Mouse (Mus musculus): ENCODE results near the gene Grip2.

Gene Grip2

GRCm38 (mm10) chr6:91728939-91729619 lies 98.0 kb downstream of the Grip2 start:
- peak in 1 of 2 experiments; percentile 32 for DNase-seq

DNA sequence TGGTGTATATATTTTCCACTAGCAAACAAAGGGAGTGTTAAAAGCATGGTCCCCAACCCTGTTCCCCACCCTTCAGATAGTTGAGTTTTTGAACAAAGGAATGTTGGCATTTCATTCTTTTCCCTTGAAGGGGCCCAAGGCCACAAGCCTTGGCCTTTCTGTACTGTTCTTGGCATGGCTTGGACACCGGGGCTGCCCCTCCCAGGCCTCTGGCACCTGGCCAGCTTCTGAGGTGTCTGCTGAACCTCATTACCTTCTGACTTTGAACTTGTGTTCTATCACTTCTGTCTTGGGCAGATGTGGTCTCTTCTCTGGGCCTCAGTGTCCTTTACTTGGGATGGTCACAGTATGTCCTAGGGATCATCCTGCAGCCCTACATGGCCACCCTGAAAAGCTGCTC lies 99.7 kb downstream of the Grip2 start:
- DNase-seq: peak; percentile 52 to 65

DNA sequence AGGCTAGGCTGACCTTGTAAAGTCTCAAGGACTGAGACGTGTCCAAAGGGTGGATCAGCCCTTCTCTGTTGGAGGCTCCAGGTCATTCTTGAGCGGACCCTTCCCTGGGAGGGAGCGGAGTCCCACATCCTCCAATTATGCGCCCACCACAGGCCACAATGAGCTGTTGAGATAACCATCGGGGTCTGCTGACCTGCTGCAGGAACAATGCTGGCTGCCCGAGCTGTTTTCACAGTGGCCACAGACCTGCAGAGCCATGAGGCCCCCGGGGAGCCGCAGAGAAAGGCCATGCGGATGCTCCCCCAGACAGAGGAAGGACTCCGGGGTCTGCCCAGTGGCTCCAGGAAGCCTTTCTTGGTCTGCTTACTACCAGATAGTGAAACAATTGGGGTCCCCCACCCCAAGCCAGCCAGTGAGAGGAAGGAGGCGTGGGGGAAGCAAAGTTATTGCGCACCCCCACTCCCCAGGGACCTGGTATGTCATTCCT lies 105.8 kb downstream of the Grip2 start:
- peak in 1 of 2 experiments; percentile 38 for DNase-seq

- no peak for DNase-seq
These were observed 106.3 kb downstream of the Grip2 start for GRCm38 (mm10) chr6:91720588-91721214.

- peak; percentile 56 to 73 for DNase-seq
These were observed 107.1 kb downstream of the Grip2 start for GRCm38 (mm10) chr6:91719865-91720533.

- DNase-seq: peak in 1 of 2 experiments; percentile 48
These were observed 107.9 kb downstream of the Grip2 start for GRCm38 (mm10) chr6:91719042-91719747.

- no peak for DNase-seq
These were observed 108.4 kb downstream of the Grip2 start for GRCm38 (mm10) chr6:91718603-91719002.

DNA sequence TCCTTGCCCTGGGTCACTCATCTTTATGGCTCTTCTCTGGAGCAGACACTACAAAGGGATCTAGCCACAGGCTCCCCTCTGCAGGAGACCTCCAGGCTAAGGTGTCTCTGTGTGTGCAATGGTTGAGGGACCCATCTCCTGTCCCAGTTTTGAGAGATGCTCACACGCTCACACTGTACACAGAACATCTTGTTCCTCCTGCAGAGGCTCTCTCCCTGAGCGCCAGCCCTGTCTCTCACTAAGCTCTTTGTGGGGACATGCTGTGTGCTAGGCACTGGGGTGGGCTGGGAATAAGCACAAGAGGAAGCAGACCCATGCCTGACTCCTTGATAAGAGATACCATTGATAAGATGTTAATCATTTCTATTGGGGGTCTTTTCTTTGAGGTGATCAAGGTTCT lies 109.0 kb downstream of the Grip2 start:
- no peak for DNase-seq

GRCm38 (mm10) chr6:91715988-91716810 lies 110.9 kb downstream of the Grip2 start:
- DNase-seq: no peak

- DNase-seq: no peak
These were observed 112.0 kb downstream of the Grip2 start for GRCm38 (mm10) chr6:91715023-91715422.

DNA sequence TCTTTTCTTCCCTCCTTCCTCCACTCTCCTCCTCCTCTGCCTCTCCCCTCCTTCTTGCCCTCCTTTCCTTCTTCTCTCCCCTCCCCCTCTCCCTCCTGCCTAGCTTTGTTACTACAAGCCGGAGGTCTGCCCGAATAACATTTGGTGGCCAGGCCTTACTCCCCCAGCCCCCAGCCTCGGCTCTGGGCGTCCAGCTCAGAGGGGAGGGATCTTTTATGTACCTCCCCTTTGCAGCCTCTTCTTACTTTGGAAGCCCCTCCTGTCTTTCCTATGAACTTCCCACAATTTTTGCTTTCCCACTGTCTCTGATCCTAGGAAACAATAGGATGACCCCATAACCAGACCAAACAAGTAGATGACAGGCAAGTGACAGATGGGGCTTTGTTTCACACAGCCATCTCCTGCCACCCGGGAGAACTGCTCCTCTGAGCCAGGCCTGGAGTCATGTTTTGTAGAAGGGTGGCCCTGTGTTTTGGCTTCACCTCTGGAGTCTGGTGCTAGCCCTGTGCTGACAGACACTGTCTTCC lies 113.6 kb downstream of the Grip2 start:
- peak in 1 of 2 experiments; percentile 41 for DNase-seq

DNA sequence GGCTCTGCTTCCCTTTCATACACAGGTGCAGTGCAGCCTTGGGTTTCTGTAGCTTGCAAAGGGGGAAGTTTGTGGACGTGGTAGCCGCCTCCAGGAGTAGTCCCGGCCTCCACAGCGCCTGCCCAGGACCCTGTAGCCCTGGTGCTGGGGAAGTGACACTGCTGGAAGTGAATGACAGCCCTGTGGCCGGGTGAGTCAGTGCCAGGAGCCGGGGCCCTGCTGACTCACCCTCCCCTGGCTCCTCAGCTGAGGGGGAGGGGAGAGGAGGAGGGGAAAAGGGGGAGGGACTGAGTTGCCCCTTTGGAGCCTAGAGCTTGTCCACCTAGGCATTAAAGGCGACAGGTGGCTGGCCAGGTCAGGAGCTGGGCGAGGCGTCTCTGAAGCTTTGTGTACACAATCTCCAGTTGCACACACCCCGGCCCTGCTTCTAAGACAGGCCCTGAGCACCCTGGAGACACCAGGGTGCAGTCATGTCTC lies 114.2 kb downstream of the Grip2 start:
- DNase-seq: peak; percentile 49 to 72

GRCm38 (mm10) chr6:91712097-91712854 lies 114.8 kb downstream of the Grip2 start:
- no peak for DNase-seq

Data from kidney, postnatal 4 days (tissue).